ENCODE assay signal across 29 mouse cellular contexts in the genomic region with DNA sequence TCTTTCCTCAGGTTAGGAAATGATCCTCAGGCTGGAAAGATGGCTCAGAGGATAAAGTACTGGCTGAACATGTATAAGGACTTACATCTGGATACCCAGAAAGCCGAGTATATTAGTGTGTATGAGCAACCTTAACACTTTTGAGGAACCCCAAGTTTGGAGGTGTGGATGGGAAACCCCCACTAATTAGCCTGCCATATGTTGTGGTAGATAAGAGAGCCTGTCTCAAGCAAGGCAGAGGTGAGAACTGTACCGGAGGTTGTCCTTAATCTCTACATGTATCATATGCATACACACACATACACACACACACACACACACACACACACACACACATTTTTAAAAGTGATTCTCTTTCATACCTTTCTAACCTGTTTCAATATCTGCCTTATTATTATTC.
DNase-seq lines count a peak whose midpoint lies in the region; ATAC-seq lines count a peak whose summit lies in the region.
"Had no signal": no experiment of that assay in that cellular context is flagged by ENCODE, and none has a peak within 500 bp of the region (broad histone marks: within the 10 kb centered on the region; RNA-seq: fewer than 3 reads in every experiment).

No protein-coding gene starts in this region.

- no peaks in the 10 kb centered on the region for H3K9me3 ChIP-seq in liver, embryonic 12.5 days (replicated peaks)
- H3K9me3 ChIP-seq in liver, embryonic 16.5 days (replicated peaks; ENCODE audit: control insufficient read depth, low read length) = no peaks in the 10 kb centered on the region
- H3K9me3 ChIP-seq in forebrain, embryonic 10.5 days = no peaks in the 10 kb centered on the region
- H3K9me3 ChIP-seq: forebrain, embryonic 15.5 days; kidney, embryonic 15.5 days; midbrain, embryonic 12.5 days; neural tube, embryonic 12.5 days had no signal

- H3K27me3 ChIP-seq in liver, embryonic 12.5 days (replicated peaks) = peaks cover 15% of the 10 kb centered on the region; the same call in 1 of the 2 replicates
- peaks cover 4% of the 10 kb centered on the region; the same call in 1 of the 2 replicates for H3K27me3 ChIP-seq in liver, embryonic 16.5 days (ENCODE audit: control insufficient read depth, insufficient read depth, low read depth, low read length)
- H3K27me3 ChIP-seq in forebrain, embryonic 10.5 days (ENCODE audit: poor library complexity, severe bottlenecking) = no peaks in the 10 kb centered on the region
- H3K27me3 ChIP-seq: forebrain, embryonic 15.5 days; heart, embryonic 12.5 days; kidney, embryonic 15.5 days; midbrain, embryonic 12.5 days; neural tube, embryonic 12.5 days had no signal

- no peak overlapping the region for H3K4me2 ChIP-seq in liver, embryonic 12.5 days
- no peak overlapping the region for H3K4me2 ChIP-seq in liver, embryonic 16.5 days (ENCODE audit: low read depth, low read length)
- H3K4me2 ChIP-seq: forebrain, embryonic 15.5 days; heart, embryonic 12.5 days; hindbrain, embryonic 14.5 days; kidney, embryonic 15.5 days; lung, embryonic 14.5 days; midbrain, embryonic 12.5 days; neural tube, embryonic 12.5 days had no signal

- DNase-seq in liver = no peak
- DNase-seq in cerebellum, postnatal 14 days = no peak
- DNase-seq in forebrain, embryonic 10.5 days (ENCODE audit: extremely low spot score, low spot score) = no peak
- no peak for DNase-seq in kidney, postnatal 25 days
- DNase-seq: adrenal gland, adult 8-10 months; cerebellum, adult 2 months; cerebellum, postnatal 25 days; gastrocnemius, postnatal 36 days; heart, adult 2 months; heart, postnatal 4 days; kidney, postnatal 36 days; layer of hippocampus, postnatal 36 days; left cerebral cortex, postnatal 4 days; lung, embryonic 14.5 days; right cerebral cortex, adult 18-20 months; spleen, adult 18-20 months; thymus, postnatal 25 days had no signal

- ATAC-seq in liver, embryonic 12.5 days = peak; percentile 83
- 0 out of 2 replicates have a peak, but pooled peaks have one; percentile 30 for ATAC-seq in erythroid progenitor cell, adult 5-6 weeks (replicated peaks; ENCODE audit: low FRiP score, poor library complexity, severe bottlenecking)
- ATAC-seq in liver, embryonic 16.5 days (ENCODE audit: low read depth) = peak; percentile 89
- ATAC-seq: activated CD4-positive, CD25-positive, alpha-beta regulatory T cell, adult 4 months; forebrain, embryonic 15.5 days; intestine, postnatal 0 days had no signal

- H3K27ac ChIP-seq in liver, embryonic 12.5 days = no peak overlapping the region
- no peak overlapping the region for H3K27ac ChIP-seq in liver, embryonic 16.5 days (ENCODE audit: low read length)
- no peak overlapping the region for H3K27ac ChIP-seq in forebrain, embryonic 10.5 days
- H3K27ac ChIP-seq: forebrain, embryonic 15.5 days; heart, adult 2 months; hindbrain, embryonic 14.5 days; kidney, embryonic 15.5 days; midbrain, embryonic 12.5 days; neural tube, embryonic 12.5 days had no signal

- H3K9ac ChIP-seq in liver, embryonic 12.5 days = no peak overlapping the region
- no peak overlapping the region for H3K9ac ChIP-seq in liver, embryonic 16.5 days (ENCODE audit: low read depth, low read length)
- H3K9ac ChIP-seq: forebrain, embryonic 15.5 days; heart, embryonic 12.5 days; hindbrain, embryonic 14.5 days; kidney, embryonic 15.5 days; lung, embryonic 14.5 days; midbrain, embryonic 12.5 days; neural tube, embryonic 12.5 days had no signal

- H3K4me3 ChIP-seq in liver, embryonic 12.5 days = no peak overlapping the region
- no peak overlapping the region for H3K4me3 ChIP-seq in liver, embryonic 16.5 days (ENCODE audit: low read depth, low read length)
- H3K4me3 ChIP-seq in forebrain, embryonic 10.5 days = no peak overlapping the region
- H3K4me3 ChIP-seq: forebrain, embryonic 15.5 days; heart, adult 2 months; heart, embryonic 12.5 days; kidney, embryonic 15.5 days; midbrain, embryonic 12.5 days; myocyte; neural tube, embryonic 12.5 days had no signal

- WGBS in liver, embryonic 12.5 days (ENCODE audit: insufficient replicate concordance) = 12% methylated on average over 2 of the region's 2 CpGs
- 17% methylated on average over 2 of the region's 2 CpGs for WGBS in liver, embryonic 16.5 days (ENCODE audit: insufficient replicate concordance)
- WGBS in forebrain, embryonic 10.5 days = 87% methylated on average over 2 of the region's 2 CpGs

- H3K36me3 ChIP-seq in liver, embryonic 12.5 days = no peaks in the 10 kb centered on the region
- no peaks in the 10 kb centered on the region for H3K36me3 ChIP-seq in liver, embryonic 16.5 days (ENCODE audit: control insufficient read depth, insufficient read depth)
- H3K36me3 ChIP-seq in forebrain, embryonic 10.5 days (replicated peaks) = no peaks in the 10 kb centered on the region
- H3K36me3 ChIP-seq: forebrain, embryonic 15.5 days; heart, embryonic 12.5 days; kidney, embryonic 15.5 days; midbrain, embryonic 12.5 days; neural tube, embryonic 12.5 days had no signal

- peaks cover 18% of the 10 kb centered on the region for H3K4me1 ChIP-seq in liver, embryonic 12.5 days
- peaks cover 8% of the 10 kb centered on the region for H3K4me1 ChIP-seq in liver, embryonic 16.5 days (ENCODE audit: control insufficient read depth, low read depth, low read length)
- H3K4me1 ChIP-seq in forebrain, embryonic 10.5 days = no peaks in the 10 kb centered on the region
- H3K4me1 ChIP-seq: forebrain, embryonic 15.5 days; heart, embryonic 12.5 days; kidney, embryonic 15.5 days; midbrain, embryonic 12.5 days; neural tube, embryonic 12.5 days had no signal

Comparison
In these comparisons a context has a peak if more than half of its experiments do, and no peak if none do; other contexts are left out.
1. ATAC-seq: peak in every context shown above with its lines; median percentile 89 in liver, embryonic 16.5 days; 83 in liver, embryonic 12.5 days; 30 in erythroid progenitor cell, adult 5-6 weeks.